Mouse (Mus musculus): Measurements from ENCODE around the gene Il17d. TPM values are rescaled to one million over a fixed set of nuclear protein-coding genes. Genes with fewer than 3 reads are reported as not detected.

Gene Il17d
- total RNA-seq, 2 experiments from 2014 or later: 1.9 to 2.5 TPM

Other genes starting within 250 kb of the Il17d start
- 10 to 100 TPM; 12.7 to 18.4 TPM for gene Cryl1, start 126.2 kb upstream of the Il17d start, total RNA-seq (2021)
- 10 to 100 TPM; 10.2 to 12.2 TPM for gene Ift88, start 100.7 kb upstream of the Il17d start, total RNA-seq (2021)
- 10 to 100 TPM; 26.4 to 27.5 TPM for gene Eef1akmt1, start 46.8 kb downstream of the Il17d start, total RNA-seq (2021)
- 10 to 100 TPM; 32.9 to 33.9 TPM for gene Xpo4, start 140.7 kb downstream of the Il17d start, total RNA-seq (2021)
- gene Gm49361, start 221.3 kb downstream of the Il17d start, total RNA-seq (2021): 1 to 10 TPM; 1.9 to 2.2 TPM
- gene Lats2, start 233.6 kb downstream of the Il17d start, total RNA-seq (2021): 10 to 100 TPM; 51.6 to 59.1 TPM

Measured in adrenal gland, postnatal 36 days (tissue).